Mouse (Mus musculus) intestine, embryonic 16.5 days (tissue): ENCODE data around the gene Vpreb2. TPM values are rescaled to one million over a fixed set of nuclear protein-coding genes. Genes with fewer than 3 reads are reported as not detected.

Source experiments
- ATAC-seq: fragments of 200-750 bp; cut with Nextera tagmentation; 2 replicates; pipeline ENCODE4 v1.8.0; 2017; ENCODE audit warnings: moderate TSS enrichment, moderate library complexity
- H3K27ac ChIP-seq: fragments of 300-500 bp; sonication (generic); 2 replicates; pipeline ENCODE4 v1.5.1; 2014; ENCODE audit warnings: mild to moderate bottlenecking, low read length
- H3K27me3 ChIP-seq: fragments of 300-500 bp; sonication (generic); replicated peaks from 2 replicates; pipeline ENCODE4 v1.6.1; 2014; ENCODE audit warnings: low read length, control low read depth, mixed read lengths; ENCODE audit not compliant: control insufficient read depth, insufficient read depth
- H3K36me3 ChIP-seq: fragments of 300-500 bp; sonication (generic); 2 replicates; pipeline ENCODE4 v1.6.1; 2014; ENCODE audit warnings: low read length, control low read depth; ENCODE audit not compliant: control insufficient read depth, insufficient read depth
- H3K4me1 ChIP-seq: fragments of 300-500 bp; sonication (generic); 2 replicates; pipeline ENCODE4 v1.6.1; 2014; ENCODE audit warnings: low read length, control low read depth, mixed read lengths; ENCODE audit not compliant: control insufficient read depth, insufficient read depth
- H3K4me2 ChIP-seq: fragments of 300-500 bp; sonication (generic); 2 replicates; pipeline ENCODE4 v1.6.1; 2014; ENCODE audit warnings: low read depth, low read length, control low read depth
- H3K4me3 ChIP-seq: fragments of 300-500 bp; sonication (generic); 2 replicates; pipeline ENCODE4 v1.5.1; 2014; ENCODE audit warnings: mild to moderate bottlenecking, low read length
- H3K9ac ChIP-seq: fragments of 300-500 bp; sonication (generic); 2 replicates; pipeline ENCODE4 v1.6.1; 2014; ENCODE audit warnings: low read depth, low read length
- H3K9me3 ChIP-seq: fragments of 300-500 bp; sonication (generic); 2 replicates; pipeline ENCODE4 v1.6.1; 2016; ENCODE audit warnings: low read length, control low read depth; ENCODE audit not compliant: control insufficient read depth
- WGBS: fragments of 180-500 bp; shearing (Covaris S2); extraction: QIAGEN DNeasy Blood & Tissue Kit; methylation state at CpG from one replicate; pipeline ENCODE4 v1.1.7; 2014; 5-methylcytosine and 5-hydroxymethylcytosine counted together
- polyA plus RNA-seq: library from polyadenylated mRNA; unstranded; fragments of >200 nt; fragmentation: Nextera tagmentation; extraction: Ambion mirVana; gene quantifications from 2 replicates; pipeline ENCODE4 v1.2.1, GENCODE M21; 2015

Vpreb2 gene
- polyA plus RNA-seq, 1 experiment from 2014 or later: not detected

- WGBS: 58% methylated on average over 8 of the region's 8 CpGs
- Histone ChIP-seq H3K4me2 (no peak overlapping the region), H3K9ac (no peak overlapping the region), H3K27ac (no peak overlapping the region), H3K4me1 (no peaks in the 10 kb centered on the region), H3K9me3 (no peaks in the 10 kb centered on the region), H3K4me3 (no peak overlapping the region), H3K27me3 (no peaks in the 10 kb centered on the region), H3K36me3 (no peaks in the 10 kb centered on the region)
- ATAC-seq: no peak
These were observed 42.7 kb downstream of the Vpreb2 start for GRCm38 (mm10) chr16:18022780-18023557.

GRCm38 (mm10) chr16:18027371-18027770 is 47.1 kb downstream of the Vpreb2 start:
- Histone ChIP-seq H3K4me3 (no peak overlapping the region), H3K9ac (no peak overlapping the region), H3K36me3 (no peaks in the 10 kb centered on the region), H3K4me2 (no peak overlapping the region), H3K27ac (no peak overlapping the region), H3K9me3 (no peaks in the 10 kb centered on the region), H3K4me1 (no peaks in the 10 kb centered on the region), H3K27me3 (no peaks in the 10 kb centered on the region)
- ATAC-seq: no peak
- WGBS: 57% methylated on average over 2 of the region's 2 CpGs

Other genes with a start within 250 kb of the Vpreb2 start
- gene Med15, start 247.5 kb upstream of the Vpreb2 start, polyA plus RNA-seq: 43.9 and 47.9 TPM in 2 replicates
- gene Klhl22, start 220.8 kb upstream of the Vpreb2 start, polyA plus RNA-seq: 56.5 and 59.2 TPM in 2 replicates
- gene Scarf2, start 183.1 kb upstream of the Vpreb2 start, polyA plus RNA-seq: 4.4 and 5.7 TPM in 2 replicates
- not detected in 2 replicates for gene B830017H08Rik, start 147.3 kb upstream of the Vpreb2 start, polyA plus RNA-seq
- 1.1 and 1.2 TPM in 2 replicates for gene Car15, start 142.1 kb upstream of the Vpreb2 start, polyA plus RNA-seq
- 0.26 and 0.31 TPM in 2 replicates for gene Gm20518, start 88.8 kb upstream of the Vpreb2 start, polyA plus RNA-seq
- 0.05 TPM in 1 of 2 replicates, not detected in the other for gene Tssk1, start 86.2 kb upstream of the Vpreb2 start, polyA plus RNA-seq
- gene Dgcr2, start 81.9 kb upstream of the Vpreb2 start, polyA plus RNA-seq: 65.4 and 67.4 TPM in 2 replicates
- gene Tssk2, start 81.8 kb upstream of the Vpreb2 start, polyA plus RNA-seq: not detected in 2 replicates
- 28.8 and 29.5 TPM in 2 replicates for gene Ess2, start 69.1 kb upstream of the Vpreb2 start, polyA plus RNA-seq
- 0.23 TPM in 1 of 2 replicates, not detected in the other for gene Gsc2, start 65.4 kb upstream of the Vpreb2 start, polyA plus RNA-seq
- gene Slc25a1, start 52.2 kb upstream of the Vpreb2 start, polyA plus RNA-seq: 255 and 287 TPM in 2 replicates
- gene Dgcr6, start 72.4 kb downstream of the Vpreb2 start, polyA plus RNA-seq: 77.0 and 77.1 TPM in 2 replicates
- gene Prodh, start 109.8 kb downstream of the Vpreb2 start, polyA plus RNA-seq: 20.1 and 24.4 TPM in 2 replicates
- 0.73 and 2.4 TPM in 2 replicates for gene Rtn4r, start 147.2 kb downstream of the Vpreb2 start, polyA plus RNA-seq
- not detected in 2 replicates for gene Ccdc188, start 237.5 kb downstream of the Vpreb2 start, polyA plus RNA-seq